Mouse (Mus musculus) c-Kit-positive CD71-positive TER-119-positive erythroid progenitor cells, embryonic 14.5 days (primary cell): ENCODE data around the gene Dcaf7.
A peak's percentile ranks its signal among the peaks of the same experiment; 100 is the strongest.
"Not testable (repeated sequence)": the region's sequence is repeated elsewhere in the genome, so short reads cannot be mapped to it uniquely, and the experiment has no call there.

Source experiments
- DNase-seq: peaks from one replicate; pipeline ENCODE4 v3.0.0-alpha.2; 2013; ENCODE audit warnings: low spot score

The Dcaf7 gene

DNA sequence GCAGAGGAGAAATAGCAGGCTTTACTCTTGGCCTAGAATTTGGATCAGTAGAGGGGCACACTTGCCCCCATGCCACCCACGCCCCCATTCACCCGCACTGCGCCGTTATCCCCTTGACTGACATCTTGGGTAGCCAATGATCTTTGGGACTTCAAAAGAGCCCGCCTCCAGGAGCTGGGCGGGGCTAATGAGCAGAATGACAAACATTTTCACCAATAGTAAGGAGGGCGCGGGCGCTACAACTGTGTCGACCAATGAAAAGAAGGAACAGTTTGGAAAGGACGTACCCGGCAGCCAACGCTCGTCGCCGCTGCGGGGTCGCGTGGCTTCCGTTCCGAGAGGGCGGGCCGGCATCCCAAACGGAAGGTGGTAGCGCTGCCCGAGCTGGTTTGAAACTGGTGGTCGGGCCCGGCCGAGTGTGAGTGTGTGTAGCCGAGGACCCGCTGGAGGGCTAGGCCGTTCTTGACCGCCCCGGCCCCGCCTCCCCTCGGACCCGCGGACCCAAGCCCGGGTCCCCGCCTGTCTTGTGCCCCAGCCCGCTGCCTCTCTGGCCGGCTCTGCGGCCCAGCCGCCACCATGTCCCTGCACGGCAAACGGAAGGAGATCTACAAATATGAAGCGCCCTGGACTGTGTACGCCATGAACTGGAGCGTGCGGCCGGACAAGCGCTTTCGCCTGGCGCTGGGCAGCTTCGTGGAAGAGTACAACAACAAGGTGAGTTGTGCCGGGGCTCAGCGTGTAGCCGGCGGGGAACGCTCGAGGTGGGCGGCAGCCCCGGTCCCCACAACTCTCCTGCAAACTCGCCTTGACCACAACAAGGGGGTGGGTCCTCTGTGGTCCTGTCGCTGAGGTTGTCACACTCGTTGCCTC is at the start of gene Dcaf7:
Dcaf7 (plus strand) TSS at position 325 of the 870 bp plus-strand sequence.
- DNase-seq = peak; percentile 99

- no peak for DNase-seq
Measured at GRCm38 (mm10) chr11:105987446-105987845, 49.2 kb upstream of the Dcaf7 start.

- no peak for DNase-seq
Measured at GRCm38 (mm10) chr11:105989446-105989845, 47.2 kb upstream of the Dcaf7 start.

- no peak for DNase-seq
Measured at GRCm38 (mm10) chr11:105990231-105990630, 46.4 kb upstream of the Dcaf7 start.

DNA sequence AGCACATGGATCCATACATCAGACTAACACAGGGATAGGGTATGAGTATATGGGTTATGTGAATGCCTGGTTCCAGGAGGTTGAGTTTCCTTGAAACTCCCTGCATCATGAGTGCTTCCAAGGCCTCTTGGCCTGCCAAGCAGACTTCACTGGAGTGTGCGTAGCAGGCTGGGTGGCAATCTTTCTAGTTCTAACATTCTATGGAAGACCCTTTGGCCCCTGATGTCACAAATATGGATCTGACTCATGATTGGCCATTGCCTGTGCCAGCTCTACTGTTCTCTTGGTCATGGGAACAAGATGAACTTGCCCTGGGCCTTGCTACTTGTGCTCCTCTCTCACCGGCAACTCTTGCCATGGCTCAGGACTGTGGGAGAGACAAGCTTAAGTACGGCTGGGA is 42.3 kb upstream of the Dcaf7 start, which contains the start of gene Ace3:
Ace3 (plus strand) TSS at position 301 of the 400 bp plus-strand sequence.
- no peak for DNase-seq

DNA sequence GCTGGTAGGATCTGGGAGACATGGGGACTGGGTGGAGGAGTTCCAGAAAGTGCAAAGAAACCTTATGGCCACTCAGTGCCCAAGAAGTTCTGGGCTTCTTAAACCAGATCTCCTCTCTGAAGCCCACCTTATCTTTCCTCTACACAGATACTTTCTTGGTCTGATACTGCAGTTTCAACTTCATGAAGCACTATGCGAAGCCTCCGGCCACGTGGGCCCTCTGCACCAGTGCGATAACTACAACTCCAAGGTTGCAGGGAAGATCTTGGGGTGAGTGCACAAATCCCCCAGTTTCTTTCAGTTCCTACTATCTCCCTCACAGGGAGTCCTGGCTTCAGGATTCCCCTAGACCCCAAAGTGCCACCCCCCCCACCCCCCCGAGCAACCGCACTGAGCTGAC is 36.6 kb upstream of the Dcaf7 start:
- no peak for DNase-seq

GRCm38 (mm10) chr11:106001718-106002117 is 35.0 kb upstream of the Dcaf7 start:
- no peak for DNase-seq

- no peak for DNase-seq
Measured at GRCm38 (mm10) chr11:106004576-106004975, 32.1 kb upstream of the Dcaf7 start.

GRCm38 (mm10) chr11:106005970-106006369 is 30.7 kb upstream of the Dcaf7 start:
- DNase-seq = no peak

GRCm38 (mm10) chr11:106007821-106008220 is 28.9 kb upstream of the Dcaf7 start, which contains the start of gene Kcnh6:
Gene Kcnh6 (plus strand): TSS chr11:106008124.
- peak; percentile 56 for DNase-seq

DNA sequence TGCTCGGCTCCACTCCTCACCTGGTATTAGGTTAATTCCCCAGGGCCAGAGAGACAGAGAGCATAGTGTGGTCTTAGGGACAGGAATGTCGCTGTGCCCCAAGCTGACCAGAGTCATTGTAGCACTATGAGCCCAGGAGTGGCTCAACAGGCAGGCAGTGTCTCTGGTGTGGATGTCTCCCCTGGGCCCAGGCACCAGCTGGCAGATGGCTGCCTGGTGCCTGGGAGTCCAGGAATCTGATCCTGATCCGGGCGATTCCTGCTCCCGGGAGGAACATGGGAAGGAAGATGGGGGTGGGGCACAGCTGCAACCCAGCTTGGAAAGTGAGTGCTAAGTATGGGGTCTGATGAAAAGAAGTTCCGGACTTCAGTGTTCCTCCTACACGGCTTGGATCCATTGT is 24.0 kb upstream of the Dcaf7 start:
- DNase-seq = no peak

DNA sequence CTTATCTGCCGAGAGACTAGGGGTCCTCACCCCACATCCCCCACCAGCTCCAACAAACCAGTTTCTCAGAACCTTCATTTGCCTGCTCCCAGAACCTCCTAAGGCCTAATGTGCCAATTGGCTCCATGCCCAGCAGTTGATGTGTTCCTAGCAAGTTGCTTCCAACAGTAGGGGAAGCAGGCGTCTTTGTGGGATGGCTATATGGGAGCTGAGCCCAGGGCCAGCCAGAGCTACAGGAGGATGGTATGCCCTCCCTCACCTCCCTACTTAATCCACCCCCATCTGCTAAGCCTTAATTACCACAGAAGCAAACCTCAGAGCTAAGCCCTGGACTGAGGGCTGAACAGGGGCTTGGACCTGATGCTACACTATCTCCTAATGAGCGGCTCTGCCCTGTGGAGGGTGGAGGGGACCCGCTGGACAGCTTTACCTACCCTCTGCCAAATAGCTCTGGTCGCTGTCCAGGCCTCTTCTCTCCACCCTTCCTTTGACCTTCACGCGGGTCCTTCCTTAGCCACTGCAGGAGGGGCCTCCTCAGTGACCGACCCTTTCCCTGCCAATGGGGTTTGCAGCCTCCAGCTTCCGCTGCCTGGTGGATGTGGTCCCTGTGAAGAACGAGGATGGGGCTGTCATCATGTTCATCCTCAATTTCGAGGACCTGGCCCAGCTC is 23.0 kb upstream of the Dcaf7 start:
- DNase-seq = no peak

DNA sequence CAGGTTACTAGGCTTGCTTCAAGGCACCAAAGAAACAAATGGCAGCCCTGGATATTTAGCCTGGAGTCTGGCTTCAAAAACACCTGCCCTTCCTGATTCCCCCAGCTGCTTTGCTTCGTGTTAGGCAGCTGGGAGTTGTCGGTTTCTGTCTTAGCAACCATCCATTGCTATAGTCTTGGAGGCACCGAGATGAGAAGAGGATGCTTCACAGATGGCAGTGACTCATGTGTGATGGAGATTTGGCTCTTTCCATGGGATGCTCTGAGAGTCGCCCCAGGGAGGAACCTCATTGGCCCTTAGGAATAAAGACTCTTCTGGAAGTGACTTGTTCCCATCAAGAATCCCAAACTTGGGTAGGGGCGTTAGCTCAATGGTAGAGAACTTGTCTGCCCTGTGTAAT is 20.2 kb upstream of the Dcaf7 start:
- DNase-seq = no peak

DNA sequence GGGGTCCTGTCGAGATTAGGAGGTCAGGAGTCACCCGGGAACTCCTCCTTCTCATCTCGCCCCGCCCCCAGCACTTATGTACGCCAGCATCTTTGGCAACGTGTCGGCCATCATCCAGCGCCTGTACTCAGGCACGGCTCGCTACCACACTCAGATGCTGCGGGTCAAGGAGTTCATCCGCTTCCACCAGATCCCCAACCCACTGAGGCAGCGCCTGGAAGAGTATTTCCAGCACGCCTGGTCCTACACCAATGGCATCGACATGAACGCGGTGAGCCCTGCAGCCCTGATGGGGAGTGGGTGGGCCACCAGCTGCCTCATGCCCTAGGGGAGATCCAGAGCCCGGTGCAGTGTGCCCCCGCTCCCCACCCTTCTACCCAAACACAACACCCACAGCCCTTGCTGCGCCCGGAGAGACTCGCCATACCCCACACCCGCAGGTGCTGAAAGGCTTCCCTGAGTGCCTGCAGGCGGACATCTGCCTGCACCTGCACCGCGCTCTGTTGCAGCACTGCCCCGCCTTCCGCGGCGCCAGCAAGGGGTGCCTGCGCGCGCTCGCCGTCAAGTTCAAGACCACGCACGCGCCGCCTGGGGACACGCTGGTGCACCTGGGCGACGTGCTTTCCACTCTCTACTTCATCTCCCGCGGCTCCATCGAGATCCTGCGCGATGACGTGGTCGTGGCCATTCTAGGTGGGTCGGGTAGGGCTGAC is 16.5 kb upstream of the Dcaf7 start:
- no peak for DNase-seq

GRCm38 (mm10) chr11:106025774-106026173 is 10.9 kb upstream of the Dcaf7 start:
- DNase-seq = peak; percentile 37

GRCm38 (mm10) chr11:106026465-106027151 is 10.1 kb upstream of the Dcaf7 start:
- DNase-seq = peak; percentile 47

GRCm38 (mm10) chr11:106027607-106028006 is 9.1 kb upstream of the Dcaf7 start:
- DNase-seq = no peak

DNA sequence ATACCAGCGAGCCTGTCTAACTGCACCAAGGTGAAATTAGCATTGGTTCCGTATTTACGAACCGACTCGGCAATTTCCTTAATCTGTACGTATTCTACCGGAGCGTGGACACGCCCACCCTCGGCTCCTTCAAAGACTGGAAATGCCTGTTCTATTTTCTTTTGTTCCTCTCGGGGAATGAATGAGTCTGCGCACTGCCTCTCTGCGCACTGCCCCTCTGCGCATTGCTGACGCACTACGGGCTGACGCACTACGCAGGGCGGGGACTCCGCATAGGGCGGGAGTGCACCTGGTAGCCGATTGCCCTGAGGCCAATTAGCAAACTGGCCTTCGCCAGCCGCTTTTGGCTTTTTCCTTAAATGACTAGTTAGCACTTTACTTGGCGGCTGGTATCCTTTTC is 4.6 kb upstream of the Dcaf7 start:
- DNase-seq = not testable (repeated sequence)

GRCm38 (mm10) chr11:106033491-106033919 is 3.2 kb upstream of the Dcaf7 start:
- no peak for DNase-seq

- no peak for DNase-seq
Measured at GRCm38 (mm10) chr11:106034986-106035385, 1.7 kb upstream of the Dcaf7 start.

DNA sequence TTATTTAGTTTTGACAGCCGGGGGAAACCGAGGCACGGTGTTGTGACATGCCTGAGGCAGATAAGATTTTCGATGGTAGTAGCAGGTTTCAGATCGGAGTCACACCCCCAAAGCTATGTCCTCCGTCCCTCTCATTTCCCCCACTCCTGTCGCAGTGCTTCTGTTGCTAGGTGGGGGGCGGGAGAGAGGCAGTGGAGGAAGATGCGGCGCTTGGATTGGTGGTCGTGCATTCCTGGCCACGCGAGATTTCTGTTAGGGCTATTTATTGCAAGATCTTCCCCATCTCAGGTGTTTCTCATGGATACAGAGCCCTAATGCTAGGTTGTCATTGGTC is 713 bp downstream of the Dcaf7 start:
- DNase-seq = no peak

DNA sequence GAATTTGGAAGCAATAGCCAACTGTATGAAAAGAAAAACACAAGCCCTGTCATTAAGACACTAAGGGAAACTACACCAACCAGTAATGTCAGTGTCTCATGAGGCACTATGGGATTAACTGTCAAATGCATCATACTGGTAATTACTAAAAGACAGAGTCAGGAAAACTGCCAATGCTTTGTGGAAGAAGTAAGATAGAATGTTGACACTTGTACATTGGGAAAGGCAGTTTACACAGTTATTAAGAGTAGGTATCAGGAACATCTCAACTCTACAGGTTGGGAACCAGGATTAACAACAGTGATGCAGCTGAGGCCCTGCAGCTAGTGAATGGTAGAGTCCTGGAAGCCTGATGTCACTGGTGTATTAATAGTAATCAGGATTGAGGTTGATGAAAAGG is 7.7 kb downstream of the Dcaf7 start:
- no peak for DNase-seq
